Mouse (Mus musculus) left cerebral cortex, postnatal 14 days (tissue): ENCODE measurements at regions not wholly inside any gene's neighbourhood (a gene's known extent, or its start where the extent isn't known, plus 50 kb on each side); places are given as distances from the start of the nearest gene placed in this dataset.

Source experiments
- DNase-seq, 2 experiments: peaks; one replicate each; pipeline ENCODE4 v3.0.0; 2021 to 2022; ENCODE audit warnings: low spot score in 2 of 2, mixed read lengths in 1 of 2
- intact Hi-C: fragments of 180-260 bp; cut with DNase I; formaldehyde crosslinking; loops from one replicate; pipeline ENCODE4 v1.15.1; 2025

GRCm38 (mm10) chr12:65548301-65548700 lies 323.0 kb downstream of the Wdr20rt start:
- DNase-seq = peak in 1 of 2 experiments; percentile 4
- intact Hi-C loops = no loop called here

GRCm38 (mm10) chr12:65552230-65552629 lies 326.9 kb downstream of the Wdr20rt start:
- intact Hi-C loops = no loop called here
- DNase-seq = no peak

GRCm38 (mm10) chr12:65559036-65559435 lies 333.7 kb downstream of the Wdr20rt start:
- intact Hi-C loops = no loop called here
- DNase-seq = no peak

GRCm38 (mm10) chr12:65559809-65560208 lies 334.5 kb downstream of the Wdr20rt start:
- DNase-seq = no peak
- intact Hi-C loops = no loop called here

- intact Hi-C loops = no loop called here
- DNase-seq = no peak
These were observed 346.3 kb downstream of the Wdr20rt start for GRCm38 (mm10) chr12:65571633-65572032.

- intact Hi-C loops = no loop called here
- DNase-seq = no peak
These were observed 368.2 kb downstream of the Wdr20rt start for GRCm38 (mm10) chr12:65593559-65593958.

- intact Hi-C loops = no loop called here
- DNase-seq = no peak
These were observed 368.8 kb downstream of the Wdr20rt start for GRCm38 (mm10) chr12:65594075-65594474.

GRCm38 (mm10) chr12:65644232-65644631 lies 418.9 kb downstream of the Wdr20rt start:
- intact Hi-C loops = no loop called here
- no peak for DNase-seq

- DNase-seq = no peak
- intact Hi-C loops = no loop called here
These were observed 431.5 kb downstream of the Wdr20rt start for GRCm38 (mm10) chr12:65656772-65657171.

- intact Hi-C loops = no loop called here
- no peak for DNase-seq
These were observed 446.4 kb downstream of the Wdr20rt start for GRCm38 (mm10) chr12:65671673-65672072.

GRCm38 (mm10) chr12:65673193-65673592 lies 447.9 kb downstream of the Wdr20rt start:
- intact Hi-C loops = no loop called here
- peak in 1 of 2 experiments; percentile 5 for DNase-seq

GRCm38 (mm10) chr12:65674916-65675660 lies 449.8 kb downstream of the Wdr20rt start:
- intact Hi-C loops = no loop called here
- DNase-seq = no peak

GRCm38 (mm10) chr12:65680335-65680734 lies 455.0 kb downstream of the Wdr20rt start:
- intact Hi-C loops = no loop called here
- no peak for DNase-seq

GRCm38 (mm10) chr12:65681826-65682225 lies 456.5 kb downstream of the Wdr20rt start:
- DNase-seq = peak in 1 of 2 experiments; percentile 39
- intact Hi-C loops = no loop called here

- no peak for DNase-seq
- intact Hi-C loops = no loop called here
These were observed 479.7 kb downstream of the Wdr20rt start for GRCm38 (mm10) chr12:65704985-65705384.

GRCm38 (mm10) chr12:65712304-65712703 lies 487.0 kb downstream of the Wdr20rt start:
- no peak for DNase-seq
- intact Hi-C loops = no loop called here
